Mouse (Mus musculus): ENCODE data around the gene Ipo5. TPM values are rescaled to one million over a fixed set of nuclear protein-coding genes. Genes with fewer than 3 reads are reported as not detected.

Gene Ipo5
- polyA plus RNA-seq, 1 experiment: 2.1 TPM

DNA sequence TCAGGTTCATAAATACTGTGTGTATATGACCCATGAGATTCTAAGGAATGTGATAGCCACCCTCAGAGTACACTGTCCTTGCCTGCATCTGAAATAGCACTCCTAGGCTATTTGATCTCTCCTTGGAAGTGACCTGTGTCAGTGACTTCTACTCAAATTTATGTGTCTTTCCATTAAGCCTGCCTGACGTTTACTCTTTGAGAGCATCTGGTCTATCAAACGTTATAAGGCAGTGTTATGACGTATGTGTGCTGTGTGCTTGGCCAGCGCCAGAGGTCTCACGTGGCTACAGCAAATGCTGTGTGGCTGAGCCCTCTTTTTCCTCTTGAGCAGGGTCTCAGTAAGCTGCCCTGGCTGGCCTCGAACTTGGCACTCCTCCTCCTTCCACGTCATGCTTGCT lies 34.1 kb downstream of the Ipo5 start:
- H3K4me1 ChIP-seq: no peaks in the 10 kb centered on the region
- H3K9me3 ChIP-seq: 0 out of 2 replicates have a peak, but pooled peaks cover 3% of the 10 kb centered on the region
- no peak overlapping the region for H3K4me3 ChIP-seq (replicated peaks)
- H3K36me3 ChIP-seq (replicated peaks; ENCODE audit: low read length): peaks cover 97% of the 10 kb centered on the region
- no peak for TF ChIP-seq FLI1 (IDR thresholded peaks at IDR 0.05; ENCODE audit: low read length)
- TF ChIP-seq GATA1 (IDR thresholded peaks at IDR 0.05; ENCODE audit: borderline replicate concordance, low read length): no peak
- H3K27me3 ChIP-seq (replicated peaks): no peaks in the 10 kb centered on the region

DNA sequence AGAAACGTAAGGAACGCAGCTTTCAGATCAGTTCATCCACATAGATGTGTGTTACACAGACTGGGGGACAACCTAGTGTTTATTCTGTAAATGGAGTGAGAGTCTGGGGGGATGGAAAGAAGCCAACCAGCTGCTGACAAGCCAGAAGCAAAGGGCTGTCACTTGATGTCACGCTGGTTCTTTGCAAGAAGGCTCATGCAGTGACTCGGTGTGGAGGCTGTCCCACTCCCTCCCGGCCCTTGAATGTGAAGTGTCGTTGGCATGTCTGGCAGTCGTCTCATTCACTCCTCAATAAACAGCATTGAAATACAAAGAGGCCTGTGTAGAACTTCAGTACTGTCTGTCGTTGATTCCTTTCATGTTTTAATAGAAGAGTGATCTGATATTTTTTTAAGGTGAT lies 36.1 kb downstream of the Ipo5 start:
- no peak overlapping the region for H3K4me3 ChIP-seq (replicated peaks)
- TF ChIP-seq FLI1 (IDR thresholded peaks at IDR 0.05; ENCODE audit: low read length) (no peak), GATA1 (IDR thresholded peaks at IDR 0.05; ENCODE audit: borderline replicate concordance, low read length) (no peak)
- H3K4me1 ChIP-seq: no peaks in the 10 kb centered on the region
- H3K36me3 ChIP-seq (replicated peaks; ENCODE audit: low read length): peaks cover 78% of the 10 kb centered on the region
- no peaks in the 10 kb centered on the region for H3K27me3 ChIP-seq (replicated peaks)
- 0 out of 2 replicates have a peak, but pooled peaks cover 3% of the 10 kb centered on the region for H3K9me3 ChIP-seq

DNA sequence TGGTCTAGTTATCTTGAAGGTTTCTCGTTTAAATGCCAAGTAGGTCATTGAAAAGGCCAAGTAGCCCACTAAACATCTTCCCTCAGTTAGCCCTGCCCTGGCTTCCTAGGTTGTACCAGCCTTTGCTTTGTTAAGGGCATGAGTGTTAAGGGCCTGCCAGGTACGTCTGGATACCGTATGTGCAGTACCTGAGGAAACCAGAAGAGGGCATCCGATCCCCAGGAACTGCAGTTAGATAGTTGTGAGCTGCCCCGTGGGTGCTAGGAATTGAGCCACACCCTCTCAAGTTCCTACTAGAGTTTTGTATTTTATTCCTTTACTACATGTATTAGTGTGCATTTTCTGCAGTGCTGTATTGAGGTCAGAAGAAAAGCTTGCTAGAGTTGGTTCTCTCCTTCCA lies 38.0 kb downstream of the Ipo5 start:
- no peak for TF ChIP-seq FLI1 (IDR thresholded peaks at IDR 0.05; ENCODE audit: low read length)
- TF ChIP-seq GATA1 (IDR thresholded peaks at IDR 0.05; ENCODE audit: borderline replicate concordance, low read length): no peak
- H3K36me3 ChIP-seq (replicated peaks; ENCODE audit: low read length): peaks cover 59% of the 10 kb centered on the region
- H3K9me3 ChIP-seq: peaks cover 8% of the 10 kb centered on the region; the same call in 1 of the 2 replicates
- H3K4me1 ChIP-seq: no peaks in the 10 kb centered on the region
- no peaks in the 10 kb centered on the region for H3K27me3 ChIP-seq (replicated peaks)
- no peak overlapping the region for H3K4me3 ChIP-seq (replicated peaks)

DNA sequence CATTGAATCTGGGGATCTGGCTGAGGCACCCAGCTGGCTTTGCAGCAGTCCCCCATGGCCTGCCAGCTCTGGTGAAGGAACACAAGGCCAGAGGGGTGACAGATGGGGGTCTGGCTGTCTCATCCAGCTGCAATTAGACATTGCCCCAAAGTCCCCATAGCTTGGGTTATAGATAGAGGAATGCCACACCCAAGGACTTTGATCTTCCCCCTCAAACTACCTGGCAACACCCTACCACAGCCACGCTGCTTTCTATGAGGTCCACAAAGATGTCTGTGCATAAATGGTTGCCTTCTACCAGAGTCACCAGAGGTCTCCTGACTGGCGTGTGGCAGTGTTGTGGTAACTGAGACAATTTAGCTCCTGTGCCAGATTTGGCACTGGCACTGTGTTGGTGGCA lies 39.0 kb downstream of the Ipo5 start:
- H3K9me3 ChIP-seq: peaks cover 10% of the 10 kb centered on the region; the same call in 1 of the 2 replicates
- H3K36me3 ChIP-seq (replicated peaks; ENCODE audit: low read length): peaks cover 49% of the 10 kb centered on the region
- H3K4me1 ChIP-seq: no peaks in the 10 kb centered on the region
- TF ChIP-seq FLI1 (IDR thresholded peaks at IDR 0.05; ENCODE audit: low read length): no peak
- no peaks in the 10 kb centered on the region for H3K27me3 ChIP-seq (replicated peaks)
- H3K4me3 ChIP-seq (replicated peaks): no peak overlapping the region

DNA sequence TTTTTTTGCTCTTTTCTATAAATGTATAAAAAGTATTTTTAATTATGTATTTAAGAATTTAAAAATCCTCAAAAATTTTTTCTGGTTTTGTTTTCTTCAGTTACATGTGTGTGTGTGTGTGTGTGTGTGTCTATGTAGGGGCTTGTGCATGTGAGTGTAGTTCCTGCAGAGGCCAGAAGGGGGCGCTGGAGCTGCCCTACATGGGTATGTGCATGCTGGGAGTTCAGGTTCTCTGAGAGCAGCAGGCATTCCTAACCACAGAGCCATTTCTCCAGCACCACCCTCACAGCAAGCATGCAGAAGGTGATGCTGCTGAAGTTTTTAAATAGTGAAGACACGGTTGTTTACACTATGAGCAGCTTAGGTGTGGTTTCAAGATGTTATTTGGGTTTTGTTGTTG lies 41.4 kb downstream of the Ipo5 start:
- TF ChIP-seq FLI1 (IDR thresholded peaks at IDR 0.05; ENCODE audit: low read length) (no peak), GATA1 (IDR thresholded peaks at IDR 0.05; ENCODE audit: borderline replicate concordance, low read length) (no peak)
- no peak overlapping the region for H3K4me3 ChIP-seq (replicated peaks)
- no peaks in the 10 kb centered on the region for H3K4me1 ChIP-seq
- H3K27me3 ChIP-seq (replicated peaks): peaks cover 1% of the 10 kb centered on the region
- H3K9me3 ChIP-seq: peaks cover 14% of the 10 kb centered on the region
- peaks cover 26% of the 10 kb centered on the region for H3K36me3 ChIP-seq (replicated peaks; ENCODE audit: low read length)

DNA sequence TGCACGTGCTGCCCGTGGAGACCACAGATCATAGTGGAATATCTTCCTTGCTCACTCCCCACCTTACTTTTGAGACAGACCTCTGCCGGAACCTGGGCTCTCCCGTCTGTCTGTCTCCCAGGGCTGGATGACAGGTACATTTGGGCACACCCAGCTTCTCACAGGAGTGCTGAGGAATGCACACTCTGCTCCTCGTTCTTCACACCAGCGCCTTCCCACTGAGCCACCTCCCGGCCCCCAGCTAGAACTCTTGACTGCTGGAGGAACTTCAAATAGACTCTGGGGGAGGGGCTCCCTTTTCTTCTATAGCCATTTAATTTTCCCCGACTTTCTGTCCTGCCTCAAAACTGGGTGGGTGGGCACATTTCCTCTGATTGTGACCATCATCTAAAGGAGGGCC lies 49.5 kb downstream of the Ipo5 start:
- H3K9me3 ChIP-seq: peaks cover 26% of the 10 kb centered on the region
- H3K4me1 ChIP-seq: no peaks in the 10 kb centered on the region
- TF ChIP-seq FLI1 (IDR thresholded peaks at IDR 0.05; ENCODE audit: low read length) (no peak), GATA1 (IDR thresholded peaks at IDR 0.05; ENCODE audit: borderline replicate concordance, low read length) (no peak)
- no peaks in the 10 kb centered on the region for H3K36me3 ChIP-seq (replicated peaks; ENCODE audit: low read length)
- no peaks in the 10 kb centered on the region for H3K27me3 ChIP-seq (replicated peaks)
- no peak overlapping the region for H3K4me3 ChIP-seq (replicated peaks)

DNA sequence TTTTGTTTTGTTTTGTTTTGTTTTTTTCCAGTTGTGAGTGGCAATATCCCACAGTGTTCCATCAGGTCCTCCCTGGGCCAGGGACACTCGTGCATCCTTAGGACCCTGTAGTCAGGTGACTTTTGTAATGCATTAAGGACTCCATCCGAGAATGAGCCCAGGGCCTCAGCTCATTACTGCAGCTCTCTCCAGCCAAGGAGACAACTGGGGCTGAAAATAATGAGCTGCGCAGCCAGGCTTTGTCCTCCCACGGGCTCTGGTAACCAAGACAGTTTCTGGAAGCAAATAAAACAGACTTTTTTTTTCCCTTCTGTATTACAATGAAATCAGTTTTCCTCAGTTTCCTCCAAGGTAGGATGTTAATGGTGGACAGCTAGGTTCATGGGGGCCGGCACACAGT lies 50.0 kb downstream of the Ipo5 start:
- H3K36me3 ChIP-seq (replicated peaks; ENCODE audit: low read length): no peaks in the 10 kb centered on the region
- H3K9me3 ChIP-seq: peaks cover 24% of the 10 kb centered on the region
- H3K4me3 ChIP-seq (replicated peaks): no peak overlapping the region
- no peaks in the 10 kb centered on the region for H3K4me1 ChIP-seq
- H3K27me3 ChIP-seq (replicated peaks): no peaks in the 10 kb centered on the region
- no peak for TF ChIP-seq GATA1 (IDR thresholded peaks at IDR 0.05; ENCODE audit: borderline replicate concordance, low read length)

DNA sequence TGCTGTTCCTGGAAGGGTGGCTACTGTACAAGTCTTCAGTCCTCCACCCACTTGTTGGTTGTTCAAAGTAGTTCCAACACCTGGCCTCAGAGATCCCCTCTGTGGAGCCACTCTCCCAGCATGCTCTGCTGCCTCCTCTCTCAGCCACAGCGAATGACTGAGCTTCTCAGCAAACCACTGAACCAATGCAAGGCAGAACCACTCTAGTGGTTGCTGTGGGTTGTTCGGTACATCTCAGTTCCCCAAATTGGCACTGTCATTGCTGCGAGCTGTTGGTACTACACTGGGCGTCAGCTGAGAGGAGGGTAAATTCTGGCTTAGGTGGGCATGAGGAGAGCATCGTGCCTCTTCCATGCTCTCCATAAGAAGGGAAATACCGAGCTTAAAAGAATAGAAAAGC lies 56.0 kb downstream of the Ipo5 start:
- peaks cover 4% of the 10 kb centered on the region for H3K27me3 ChIP-seq (replicated peaks)
- H3K9me3 ChIP-seq: peaks cover 12% of the 10 kb centered on the region

DNA sequence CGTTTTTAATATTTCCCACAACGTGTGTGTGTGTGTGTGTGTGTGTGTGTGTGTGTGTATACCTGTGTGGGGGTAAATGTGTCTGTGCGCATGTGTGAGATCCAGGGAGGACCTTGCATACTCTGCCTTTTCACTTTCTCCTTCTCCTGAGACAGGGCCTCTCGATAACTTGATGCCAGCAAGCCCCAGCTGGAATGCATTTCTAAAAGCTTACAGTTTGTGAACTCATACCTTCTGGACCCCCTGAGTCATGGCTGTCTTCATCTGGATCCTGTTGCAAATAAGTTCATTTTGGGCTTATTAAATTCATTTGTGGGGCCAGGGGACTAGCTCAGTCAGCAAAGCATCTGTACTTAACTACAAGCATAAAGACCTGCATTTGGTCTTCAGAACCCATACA lies 57.7 kb downstream of the Ipo5 start:
- no peaks in the 10 kb centered on the region for H3K4me1 ChIP-seq
- H3K4me3 ChIP-seq (replicated peaks): no peak overlapping the region
- TF ChIP-seq GATA1 (IDR thresholded peaks at IDR 0.05; ENCODE audit: borderline replicate concordance, low read length): no peak
- no peak for TF ChIP-seq FLI1 (IDR thresholded peaks at IDR 0.05; ENCODE audit: low read length)
- no peaks in the 10 kb centered on the region for H3K36me3 ChIP-seq (replicated peaks; ENCODE audit: low read length)
- peaks cover 5% of the 10 kb centered on the region for H3K27me3 ChIP-seq (replicated peaks)
- H3K9me3 ChIP-seq: peaks cover 12% of the 10 kb centered on the region

More for the DNA sequence above, 56.0 kb downstream of the Ipo5 start:
- TF ChIP-seq GATA1 (IDR thresholded peaks at IDR 0.05; ENCODE audit: borderline replicate concordance, low read length) (no peak), FLI1 (IDR thresholded peaks at IDR 0.05; ENCODE audit: low read length) (no peak)
- Histone ChIP-seq H3K4me3 (replicated peaks) (no peak overlapping the region), H3K36me3 (replicated peaks; ENCODE audit: low read length) (no peaks in the 10 kb centered on the region), H3K4me1 (no peaks in the 10 kb centered on the region)

DNA sequence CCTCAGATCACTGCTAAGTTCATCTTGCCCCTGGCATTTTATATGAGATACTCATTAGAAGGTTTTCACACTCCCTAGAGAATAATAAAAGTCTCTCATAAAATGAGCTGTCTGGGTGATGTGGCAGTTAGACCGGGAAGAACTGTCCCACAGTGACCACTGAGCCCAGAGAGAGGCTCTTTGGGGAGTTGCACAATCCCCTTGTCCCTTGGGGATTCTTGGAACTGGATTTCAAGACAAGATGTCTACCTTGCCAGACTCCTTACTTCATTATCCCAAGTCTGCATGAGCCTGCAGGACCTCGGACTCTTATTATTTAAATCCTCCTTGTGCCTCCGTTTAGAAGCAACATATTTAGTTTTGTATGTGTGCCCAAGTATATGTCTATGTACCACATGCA lies 58.6 kb downstream of the Ipo5 start:
- TF ChIP-seq GATA1 (IDR thresholded peaks at IDR 0.05; ENCODE audit: borderline replicate concordance, low read length) (no peak), FLI1 (IDR thresholded peaks at IDR 0.05; ENCODE audit: low read length) (no peak)

DNA sequence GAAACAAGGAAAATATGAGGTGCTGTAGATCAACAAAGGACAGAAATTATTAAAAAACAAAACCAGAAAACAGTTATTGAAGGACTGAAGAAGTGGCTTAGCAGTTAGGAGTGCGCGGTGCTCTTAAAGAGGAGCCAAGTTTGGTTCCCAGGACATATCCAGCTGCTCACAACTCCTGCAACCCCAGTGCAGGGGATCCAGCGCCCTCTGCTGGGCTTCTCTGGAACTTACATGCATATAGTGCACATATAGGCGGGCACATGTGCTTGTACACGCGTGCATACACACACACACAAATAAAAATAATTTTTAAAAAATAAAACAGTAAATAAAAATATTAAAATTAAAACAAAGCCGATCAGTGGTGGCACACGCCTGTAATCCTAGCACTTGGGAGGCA lies 59.6 kb downstream of the Ipo5 start:
- H3K4me1 ChIP-seq: no peaks in the 10 kb centered on the region
- no peaks in the 10 kb centered on the region for H3K36me3 ChIP-seq (replicated peaks; ENCODE audit: low read length)
- no peak for TF ChIP-seq GATA1 (IDR thresholded peaks at IDR 0.05; ENCODE audit: borderline replicate concordance, low read length)
- H3K9me3 ChIP-seq: peaks cover 12% of the 10 kb centered on the region
- peaks cover 7% of the 10 kb centered on the region for H3K27me3 ChIP-seq (replicated peaks)
- H3K4me3 ChIP-seq (replicated peaks): no peak overlapping the region

More for the DNA sequence above, 58.6 kb downstream of the Ipo5 start:
- Histone ChIP-seq H3K27me3 (replicated peaks) (peaks cover 7% of the 10 kb centered on the region), H3K4me1 (no peaks in the 10 kb centered on the region), H3K4me3 (replicated peaks) (no peak overlapping the region), H3K9me3 (peaks cover 12% of the 10 kb centered on the region), H3K36me3 (replicated peaks; ENCODE audit: low read length) (no peaks in the 10 kb centered on the region)

All from megakaryocyte, embryonic 14.5 days (primary cell).